Mouse (Mus musculus) E14TG2a.4 (cell line): ENCODE data around the gene Kcnj10.

ENCODE experiments used
- CTCF ChIP-seq: conservative IDR thresholded peaks from 2 replicates; pipeline ENCODE4 v1.5.1; 2014; ENCODE audit warnings: low read length
- NANOG ChIP-seq: IDR thresholded peaks from 2 replicates; pipeline ENCODE4 v1.6.1; 2014; ENCODE audit warnings: borderline replicate concordance, low read length, mixed read lengths
- POU5F1 ChIP-seq: IDR thresholded peaks from 2 replicates; pipeline ENCODE4 v1.6.1; 2014; ENCODE audit warnings: low read length, borderline replicate concordance

DNA sequence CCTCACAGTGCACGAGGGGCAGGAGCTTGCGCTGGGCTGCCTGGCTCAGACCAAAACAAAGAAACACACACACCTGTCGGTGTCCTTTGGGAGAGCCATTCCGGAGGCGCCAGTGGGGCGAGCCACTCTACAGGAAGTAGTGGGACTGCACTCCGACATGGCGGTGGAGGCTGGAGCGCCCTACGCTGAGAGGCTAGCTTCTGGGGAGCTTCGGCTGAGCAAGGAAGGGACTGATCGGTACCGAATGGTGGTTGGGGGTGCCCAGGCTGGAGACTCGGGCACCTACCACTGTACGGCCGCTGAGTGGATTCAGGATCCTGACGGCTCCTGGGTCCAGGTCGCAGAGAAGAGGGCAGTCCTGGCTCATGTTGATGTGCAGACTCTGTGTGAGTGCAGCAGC is 23.6 kb upstream of the Kcnj10 start:
- TF ChIP-seq CTCF (no peak), POU5F1 (no peak), NANOG (no peak)
